Mouse (Mus musculus) thymus, postnatal 25 days (tissue): ENCODE data around the gene Fntb.

Source experiments
- DNase-seq: peaks from one replicate; pipeline ENCODE4 v3.0.0; 2022

Fntb gene

DNA sequence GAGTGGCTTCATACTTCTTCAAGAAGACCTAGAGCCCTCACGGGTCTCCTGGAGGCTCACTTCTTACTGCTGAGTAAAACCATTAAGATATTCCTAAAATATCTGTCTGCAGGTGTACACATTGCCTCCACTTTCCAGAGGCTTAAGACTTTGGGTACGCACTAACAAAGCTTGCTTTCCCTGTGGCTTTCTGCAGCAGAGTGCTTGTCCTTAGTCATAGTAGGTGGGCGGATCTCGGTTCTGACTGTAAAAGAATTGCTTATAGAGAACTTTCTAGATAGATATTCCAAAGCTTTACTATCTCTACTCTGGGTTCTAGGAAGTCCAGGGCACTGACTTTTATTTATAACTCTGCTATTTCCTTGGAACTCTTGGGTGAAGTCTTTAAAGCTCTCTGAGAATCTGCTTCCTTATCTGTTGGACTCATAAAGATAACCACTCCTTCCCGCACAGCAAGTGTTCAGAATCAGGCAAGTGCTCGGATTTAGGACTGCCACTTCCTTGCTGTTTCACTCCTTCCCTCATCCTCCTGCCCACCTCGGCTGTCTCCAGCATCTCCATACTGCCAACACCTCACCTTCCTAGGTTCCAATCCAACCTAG is 31.6 kb downstream of the Fntb start:
- DNase-seq: no peak

DNA sequence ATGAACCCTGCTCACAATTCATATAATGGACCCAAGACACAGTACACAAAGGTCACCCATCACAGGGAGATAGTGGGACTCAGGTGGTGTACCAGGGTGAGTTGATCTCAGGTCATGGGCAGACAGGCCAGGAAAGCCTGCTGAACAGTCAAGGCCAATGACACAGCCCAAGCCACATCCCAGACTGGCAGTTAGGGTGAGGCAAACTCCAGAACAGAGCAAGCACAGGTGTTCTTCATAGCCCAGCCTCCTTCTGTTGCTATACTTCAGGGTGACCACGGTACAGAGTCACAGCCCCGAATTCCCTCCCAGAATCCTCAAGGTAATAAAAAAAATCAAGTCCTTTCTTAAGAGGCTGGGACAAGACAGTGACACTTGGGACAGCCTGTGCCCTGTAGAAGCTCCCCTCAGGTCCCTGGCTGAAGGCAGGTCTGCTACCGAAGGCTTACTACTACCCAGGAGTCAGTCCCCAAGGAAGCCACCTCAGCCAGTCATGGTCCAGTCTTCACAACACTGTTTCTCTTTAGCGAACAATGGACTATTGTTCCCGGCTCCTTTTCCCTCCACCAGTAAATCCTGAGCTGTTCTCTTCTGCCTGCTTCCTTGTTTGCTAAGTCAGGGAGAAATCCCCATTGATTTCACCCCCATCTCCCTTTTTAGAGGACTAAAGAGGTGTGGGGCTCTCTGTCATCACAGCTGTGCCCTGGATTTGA is 32.8 kb downstream of the Fntb start:
- DNase-seq: no peak

- DNase-seq: no peak
These were observed 37.6 kb downstream of the Fntb start for GRCm38 (mm10) chr12:76803028-76803427.

GRCm38 (mm10) chr12:76803700-76804252 is 38.4 kb downstream of the Fntb start:
- DNase-seq: peak; percentile 54

DNA sequence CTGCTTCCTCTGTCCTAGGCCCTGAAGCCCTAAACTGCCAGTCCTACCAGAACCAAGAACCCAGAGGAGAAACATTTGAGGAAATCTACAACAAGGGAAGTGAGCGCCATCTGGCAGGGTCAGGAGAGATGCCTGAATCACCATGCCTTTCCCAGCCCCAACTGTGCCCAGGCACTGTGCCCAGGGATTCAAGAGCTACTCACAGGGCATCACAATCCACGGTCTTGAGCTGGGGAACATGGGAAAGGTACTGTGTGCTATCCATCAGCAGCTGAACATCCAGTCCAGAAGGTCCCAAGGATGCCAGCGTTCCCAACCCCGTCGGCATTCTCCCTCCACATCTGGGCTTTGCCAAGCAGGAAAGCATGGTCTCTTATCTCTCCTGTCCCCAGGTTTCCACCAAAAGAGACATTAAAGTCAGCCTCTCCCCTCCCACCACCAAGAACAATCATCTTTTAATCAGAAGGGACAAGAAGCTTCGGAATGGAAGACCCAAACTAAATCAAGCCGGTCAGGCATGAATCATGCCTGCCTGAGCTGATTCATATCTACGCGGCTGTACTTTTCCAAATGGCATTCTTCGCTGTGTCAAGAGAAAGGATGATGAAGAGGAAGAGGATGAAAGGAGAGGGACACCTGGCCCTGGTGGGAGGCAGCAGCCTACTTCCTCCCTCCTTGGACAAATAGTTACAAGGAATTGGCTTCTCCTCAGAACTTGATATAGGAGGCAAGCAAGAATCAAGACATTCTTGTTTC is 39.8 kb downstream of the Fntb start:
- DNase-seq: no peak

DNA sequence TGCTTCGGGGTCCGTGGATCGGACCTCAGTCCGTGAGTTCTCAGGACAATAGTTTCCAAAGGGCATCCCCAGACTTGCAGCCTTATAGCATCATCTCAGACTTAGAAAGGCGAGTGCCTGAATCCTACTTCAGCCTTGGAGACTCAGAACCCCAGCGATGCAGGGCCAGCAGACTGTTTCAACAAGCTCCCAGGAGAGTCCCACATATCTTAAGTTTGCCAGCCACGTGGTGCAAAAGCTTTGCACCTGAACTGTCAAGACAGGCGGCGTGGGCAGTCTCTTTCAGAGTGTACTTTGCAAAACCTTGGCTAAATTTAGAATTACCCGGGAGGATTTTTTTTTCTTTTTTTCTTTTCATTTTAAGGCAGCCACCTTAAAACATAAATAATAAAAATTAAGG is 42.4 kb downstream of the Fntb start:
- no peak for DNase-seq

- no peak for DNase-seq
These were observed 45.1 kb downstream of the Fntb start for GRCm38 (mm10) chr12:76810491-76810890.

DNA sequence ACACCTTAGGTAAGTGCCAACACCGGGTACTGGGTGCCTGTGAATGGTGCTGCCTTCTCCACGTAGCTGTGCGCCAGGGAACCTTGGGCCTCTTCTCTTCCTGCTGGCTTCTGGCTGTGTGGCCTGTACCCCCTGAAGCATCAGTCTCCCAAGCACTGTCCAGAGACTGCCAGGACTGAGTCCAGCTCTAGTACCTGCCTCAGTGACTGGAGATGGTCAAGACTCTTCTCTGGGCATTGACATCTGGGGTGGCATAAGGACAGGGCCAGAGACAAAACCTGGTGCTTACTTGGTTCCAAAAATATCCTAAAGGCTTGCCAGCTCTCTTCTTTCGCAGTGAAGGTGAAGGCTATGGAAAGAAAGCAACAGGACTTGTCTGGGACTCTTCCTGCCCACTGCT is 45.6 kb downstream of the Fntb start:
- no peak for DNase-seq

DNA sequence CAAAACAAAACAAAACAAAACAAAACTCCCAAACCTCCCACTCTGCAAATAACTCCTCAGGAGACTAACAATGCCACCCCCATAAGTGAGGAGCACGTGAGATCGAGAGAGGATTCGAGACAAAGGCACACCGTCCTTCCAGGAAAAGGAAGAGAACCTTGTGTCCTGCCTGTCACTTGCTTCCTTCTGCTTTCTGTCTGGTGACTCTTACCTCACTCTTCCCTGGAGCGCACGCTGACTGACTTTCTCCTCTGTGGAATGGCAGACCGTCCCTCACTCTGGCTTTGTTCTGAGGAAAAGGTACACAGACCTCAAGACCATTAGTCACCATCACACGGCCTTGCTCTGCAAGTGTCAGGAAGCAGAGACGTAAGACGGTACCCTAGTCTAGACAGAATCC is 48.2 kb downstream of the Fntb start:
- DNase-seq: no peak

- DNase-seq: no peak
These were observed 48.7 kb downstream of the Fntb start for GRCm38 (mm10) chr12:76814120-76814519.

GRCm38 (mm10) chr12:76816720-76817119 is 51.3 kb downstream of the Fntb start:
- no peak for DNase-seq

DNA sequence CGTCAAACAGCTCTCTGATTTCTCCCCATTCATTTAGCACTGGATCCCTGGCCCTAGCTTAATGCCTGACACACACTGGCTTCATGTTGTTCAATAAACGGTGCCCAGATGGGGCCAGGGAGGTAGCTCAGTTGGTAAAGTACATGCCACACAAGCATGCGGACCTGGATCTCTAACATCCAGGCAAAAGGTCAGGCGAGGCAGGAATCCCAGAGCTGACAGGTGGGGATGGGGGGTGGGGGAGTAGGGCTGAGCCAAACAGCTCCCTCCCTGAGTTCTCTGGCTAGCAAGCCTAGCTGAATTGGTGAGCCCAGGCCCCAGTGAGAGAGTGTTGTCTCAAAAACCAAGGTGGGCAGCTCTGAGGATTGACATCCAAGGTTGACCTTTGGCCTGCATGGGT is 51.8 kb downstream of the Fntb start:
- no peak for DNase-seq

DNA sequence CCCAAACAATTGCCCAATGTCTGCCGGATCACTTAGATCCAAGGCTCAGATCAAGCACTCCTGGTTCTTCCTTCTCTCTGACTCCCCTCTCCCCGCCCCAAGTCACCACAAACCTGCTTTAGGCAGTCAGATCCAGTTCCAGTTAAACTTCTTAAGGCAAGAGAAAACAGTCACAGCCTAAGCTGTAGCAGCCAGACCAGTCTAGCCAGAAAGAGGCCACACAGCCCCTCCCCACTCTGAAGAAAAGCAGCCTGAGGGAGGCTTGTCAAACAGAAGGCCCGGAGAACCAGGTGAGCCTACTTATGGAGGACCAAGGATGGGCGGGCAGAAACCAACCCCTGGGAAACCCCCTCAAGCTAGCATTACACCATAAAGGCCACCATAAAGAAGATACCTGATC is 52.7 kb downstream of the Fntb start:
- DNase-seq: no peak

DNA sequence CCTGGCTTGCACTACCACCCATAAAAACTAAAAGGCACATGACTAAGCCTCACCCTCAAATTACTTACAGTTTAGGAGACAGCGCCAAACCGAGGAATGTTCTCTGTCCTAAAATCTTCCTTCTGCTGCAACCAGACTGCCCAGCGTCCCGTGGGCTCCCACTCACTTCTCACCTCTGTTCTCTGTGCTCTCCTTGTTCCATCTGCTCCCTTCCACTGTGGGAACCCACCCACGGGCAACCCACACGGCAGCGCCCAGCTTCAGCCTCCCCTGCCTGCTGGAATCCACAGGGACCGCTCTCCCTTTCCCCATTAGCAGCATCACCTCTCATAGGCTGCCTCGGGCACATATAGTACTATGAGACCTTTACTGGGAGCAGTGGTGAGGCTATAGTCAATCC is 53.5 kb downstream of the Fntb start:
- DNase-seq: no peak

DNA sequence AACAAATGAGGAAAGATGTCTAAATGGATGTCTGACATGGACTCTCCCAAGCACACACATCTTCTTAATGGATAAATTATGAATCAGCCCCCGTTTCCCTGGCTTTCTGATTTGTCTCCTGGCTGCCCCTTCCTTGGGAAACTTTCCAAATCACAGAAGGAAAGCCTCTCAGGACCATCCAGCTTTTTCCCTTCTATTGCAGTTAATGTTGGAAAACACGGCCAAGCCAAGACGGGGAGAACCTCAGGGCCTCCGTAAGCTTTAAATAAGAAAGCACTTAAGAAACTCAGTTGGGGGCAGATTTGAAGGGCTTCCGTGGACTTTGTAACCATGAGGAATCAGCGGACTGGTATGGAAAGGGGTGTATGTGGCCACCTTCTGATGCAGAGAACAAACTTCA is 54.4 kb downstream of the Fntb start:
- no peak for DNase-seq

DNA sequence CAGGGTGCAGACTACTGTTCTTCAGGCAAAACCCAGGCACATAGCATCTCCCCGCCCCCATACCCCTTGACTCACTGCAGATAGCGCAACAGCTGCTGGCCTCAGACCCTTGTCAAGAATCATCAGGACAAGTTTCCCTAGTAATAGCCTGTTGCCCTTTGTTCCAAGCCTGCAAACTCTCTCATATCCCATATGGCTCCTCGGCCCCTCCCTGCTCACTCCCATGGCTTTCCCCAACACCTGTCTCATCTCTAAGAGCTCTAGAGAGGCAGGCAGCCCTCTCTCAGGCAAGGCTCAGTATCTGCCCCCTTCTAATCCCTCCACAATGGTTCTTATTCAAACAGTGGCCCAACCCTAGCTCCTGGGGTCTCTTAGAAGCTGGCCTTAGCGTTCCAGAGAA is 55.2 kb downstream of the Fntb start:
- no peak for DNase-seq

DNA sequence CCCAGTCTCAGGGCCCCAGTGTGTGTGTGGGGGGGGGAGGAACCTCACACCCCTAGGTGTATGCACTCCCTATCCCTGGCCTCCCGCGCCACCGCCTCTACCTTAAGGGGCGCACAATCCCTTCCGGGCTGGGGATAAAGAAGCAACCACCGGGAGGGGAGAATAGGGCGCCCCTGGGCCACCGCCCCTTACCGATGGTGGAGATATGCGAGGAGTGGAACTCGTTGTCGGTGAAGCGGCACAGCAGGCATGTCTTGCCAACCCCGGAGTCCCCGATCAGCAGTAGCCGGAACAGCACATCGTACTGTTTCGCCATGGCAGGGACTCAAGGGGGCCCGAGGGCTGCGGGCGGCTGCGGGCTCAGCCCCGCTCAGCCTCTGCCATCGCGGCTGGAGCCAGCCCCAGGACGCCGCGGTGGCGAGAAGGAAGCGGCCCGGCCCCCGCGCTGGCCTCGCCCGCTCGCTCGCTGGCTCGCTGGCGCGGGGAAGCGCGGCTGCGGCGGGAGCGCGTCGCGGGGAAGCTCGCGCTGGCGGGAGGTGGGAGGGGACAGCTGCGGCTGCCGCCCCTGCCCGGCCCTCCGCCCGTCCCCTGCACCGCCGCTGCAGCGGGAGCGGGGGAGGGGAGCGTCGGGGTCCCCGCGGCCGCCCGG is 56.7 kb downstream of the Fntb start:
- peak; percentile 17 for DNase-seq

GRCm38 (mm10) chr12:76822651-76823041 is 57.3 kb downstream of the Fntb start, which contains the start of gene Rab15:
Rab15 (minus strand) TSS chr12:76822908.
- no peak for DNase-seq

GRCm38 (mm10) chr12:76825283-76825682 is 59.9 kb downstream of the Fntb start:
- no peak for DNase-seq

DNA sequence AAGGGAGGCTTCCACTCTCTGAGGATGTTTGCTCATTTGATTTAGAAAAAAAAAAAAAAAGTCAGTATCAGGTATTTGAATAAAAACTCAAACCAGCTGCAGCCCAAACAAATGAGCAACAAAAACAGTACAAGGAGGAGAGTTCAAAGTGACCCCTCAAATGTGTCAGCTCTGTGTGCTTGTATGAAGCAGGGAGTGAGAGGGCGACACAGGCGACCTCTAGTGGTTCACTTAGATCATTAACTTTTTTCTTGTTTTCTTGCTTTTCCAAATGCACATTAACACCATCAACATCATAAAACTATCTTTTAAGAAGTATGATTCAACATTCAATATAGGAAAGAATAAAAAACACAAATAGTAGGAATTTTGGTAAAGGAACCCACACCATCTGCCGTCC is 67.3 kb downstream of the Fntb start:
- peak; percentile 23 for DNase-seq

DNA sequence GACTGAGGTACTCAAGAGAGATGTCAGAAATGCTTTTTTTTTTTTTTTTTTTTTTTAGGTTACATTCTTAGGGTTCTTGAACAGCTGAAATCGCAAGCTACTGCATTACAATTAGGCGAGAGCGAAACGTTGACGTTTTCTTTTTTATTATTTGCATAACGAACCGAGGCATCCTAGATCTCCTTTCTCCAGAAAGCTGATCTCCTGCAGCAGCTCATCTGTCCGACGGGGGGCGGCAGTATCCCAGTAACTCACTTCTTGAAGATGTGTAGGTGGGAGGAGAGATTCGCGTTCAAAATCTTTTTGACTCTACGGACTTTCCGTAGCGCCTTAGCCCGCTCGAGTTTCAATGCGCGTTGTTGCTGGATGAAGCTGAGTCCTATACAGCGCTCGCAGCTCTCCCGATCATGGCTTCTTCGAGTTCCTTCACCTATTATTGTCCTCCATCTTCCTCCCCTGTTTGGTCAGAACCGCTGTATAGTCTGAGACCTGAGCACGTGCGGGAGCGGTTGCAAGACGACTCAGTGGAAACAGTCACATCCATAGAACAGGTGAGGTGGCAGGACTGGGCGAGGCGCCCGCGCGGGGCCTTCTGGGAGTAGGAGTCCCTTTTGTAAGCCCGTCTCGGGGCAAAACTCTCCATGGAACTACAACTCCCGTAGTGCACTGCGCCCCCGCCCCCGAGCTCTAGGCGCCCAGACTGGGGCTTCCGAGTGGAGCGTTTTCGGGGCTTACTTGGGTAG is 71.9 kb downstream of the Fntb start:
- peak; percentile 97 for DNase-seq

GRCm38 (mm10) chr12:76837844-76838650 is 72.7 kb downstream of the Fntb start:
- DNase-seq: no peak
